Mouse (Mus musculus) cerebellum, adult 9-10 months (tissue): ENCODE measurements around the gene Psmd2.

ENCODE experiments used
- DNase-seq: peaks from one replicate; pipeline ENCODE4 v3.0.0; 2022

The Psmd2 gene

DNA sequence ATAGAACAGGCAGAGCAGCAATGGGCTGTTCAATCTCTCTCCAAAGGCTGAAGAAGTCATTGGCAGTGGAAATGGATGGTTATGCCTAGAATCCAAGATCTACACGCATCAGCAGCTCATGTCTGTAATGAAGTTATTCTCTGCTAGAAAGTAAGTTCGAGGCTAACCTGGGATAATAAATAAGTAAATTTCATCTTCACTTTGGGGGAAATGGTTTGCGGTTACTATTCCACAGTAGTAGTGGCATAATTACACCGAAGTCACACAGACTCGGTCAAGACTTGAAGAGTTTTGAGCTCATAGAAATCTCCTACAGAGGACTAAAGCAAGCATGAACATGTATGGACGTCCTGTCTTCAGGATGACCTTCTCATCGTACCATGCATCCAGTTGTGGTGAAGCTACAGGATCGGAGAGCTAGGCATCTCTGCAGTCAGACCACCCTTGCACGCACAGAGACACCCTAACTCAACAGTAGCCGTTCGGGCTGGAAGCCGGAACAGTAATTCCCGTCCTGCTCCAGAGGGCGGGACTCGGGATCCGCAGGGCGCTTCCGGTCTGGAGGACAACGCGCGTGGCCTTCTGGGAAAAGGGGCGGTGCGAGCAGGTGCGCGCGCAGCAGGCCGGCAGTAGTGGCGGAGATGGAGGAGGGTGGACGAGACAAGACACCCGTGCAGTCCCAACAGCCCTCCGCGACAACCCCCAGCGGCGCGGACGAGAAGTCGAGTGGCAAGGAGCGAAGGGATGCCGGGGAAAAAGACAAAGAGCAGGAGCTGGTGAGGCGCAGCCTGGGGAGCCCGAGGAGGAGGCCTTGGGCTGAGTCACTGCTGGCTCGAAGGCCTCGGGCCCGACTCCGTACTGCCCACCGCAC, at the start of gene Psmd2:
TSS of gene Psmd2 (plus strand) at position 577 of the 871 bp plus-strand sequence.
- peak; percentile 95 for DNase-seq

GRCm38 (mm10) chr16:20604705-20605104, 46.7 kb upstream of the Psmd2 start:
- no peak for DNase-seq

DNA sequence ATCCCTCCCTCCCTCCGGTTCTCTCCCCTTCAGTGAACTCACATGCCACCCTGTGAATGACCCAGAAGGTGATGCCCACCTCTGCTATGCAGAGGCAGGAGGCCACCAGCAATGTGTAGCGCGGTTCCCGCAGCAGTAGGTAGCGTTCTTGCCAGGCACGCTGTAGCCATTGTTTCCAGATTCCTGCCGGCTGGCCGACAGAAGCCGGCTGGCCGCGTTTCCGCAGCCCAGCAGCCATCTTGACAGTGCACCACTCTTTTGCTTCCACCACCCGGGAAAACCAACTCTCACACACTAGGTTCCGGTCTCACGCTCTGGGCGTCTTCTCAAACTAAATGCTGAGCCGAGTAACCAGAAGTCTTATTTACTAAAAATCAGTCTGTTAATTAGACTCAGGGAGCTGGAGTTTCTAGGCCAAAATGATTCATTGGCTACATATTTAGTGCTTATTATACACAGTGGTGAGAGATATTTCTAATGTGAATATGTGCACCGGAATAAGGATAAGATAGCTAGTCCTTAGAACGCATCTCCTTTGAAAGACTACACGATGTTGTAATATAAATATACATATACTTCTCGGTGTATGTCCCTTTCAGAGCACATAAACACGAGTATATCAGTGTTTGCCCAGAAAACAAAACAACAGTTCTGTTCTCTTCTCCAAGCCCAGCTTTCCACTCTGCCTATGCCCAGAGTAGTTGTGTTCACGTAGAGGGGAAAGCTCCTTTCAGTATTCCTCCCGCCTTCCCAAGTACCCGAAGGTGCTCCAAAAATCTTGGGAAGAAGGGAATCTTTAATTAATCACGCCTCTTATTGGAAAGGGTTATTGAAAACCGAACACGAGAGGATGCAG, 40.7 kb upstream of the Psmd2 start:
- DNase-seq = peak; percentile 78

- DNase-seq = peak; percentile 84
These were observed 39.9 kb upstream of the Psmd2 start, which contains the start of the genes Eef1akmt4, Gm49333 and Alg3 for GRCm38 (mm10) chr16:20611357-20612227. Eef1akmt4 (plus strand) TSS chr16:20611593. Gm49333 (plus strand) TSS chr16:20611610. Alg3 (minus strand) TSS chr16:20611735.

GRCm38 (mm10) chr16:20619541-20620398, 31.7 kb upstream of the Psmd2 start:
- DNase-seq = peak; percentile 51

DNA sequence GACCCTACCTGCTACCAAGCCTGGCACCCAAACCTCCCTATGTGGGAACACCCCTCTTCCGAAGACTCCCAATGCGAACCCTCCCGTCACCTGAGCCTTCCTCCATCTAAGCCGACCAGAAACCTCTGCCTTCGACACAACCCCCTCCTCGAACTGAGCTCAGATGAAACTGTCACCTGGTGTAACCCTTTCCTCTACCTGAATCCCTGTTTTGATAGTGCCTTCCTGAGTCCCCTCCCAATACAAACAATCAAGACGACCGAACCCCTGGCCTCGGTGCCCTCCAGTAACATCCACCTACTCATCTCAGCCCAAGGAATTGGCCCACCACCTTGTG, 31.1 kb upstream of the Psmd2 start:
- peak; percentile 74 for DNase-seq

GRCm38 (mm10) chr16:20620751-20621190, 30.7 kb upstream of the Psmd2 start:
- no peak for DNase-seq

- DNase-seq = peak; percentile 85
These were observed 30.1 kb upstream of the Psmd2 start, which contains the start of gene Camk2n2 for GRCm38 (mm10) chr16:20621191-20621990. Camk2n2 (minus strand) TSS chr16:20621287.

DNA sequence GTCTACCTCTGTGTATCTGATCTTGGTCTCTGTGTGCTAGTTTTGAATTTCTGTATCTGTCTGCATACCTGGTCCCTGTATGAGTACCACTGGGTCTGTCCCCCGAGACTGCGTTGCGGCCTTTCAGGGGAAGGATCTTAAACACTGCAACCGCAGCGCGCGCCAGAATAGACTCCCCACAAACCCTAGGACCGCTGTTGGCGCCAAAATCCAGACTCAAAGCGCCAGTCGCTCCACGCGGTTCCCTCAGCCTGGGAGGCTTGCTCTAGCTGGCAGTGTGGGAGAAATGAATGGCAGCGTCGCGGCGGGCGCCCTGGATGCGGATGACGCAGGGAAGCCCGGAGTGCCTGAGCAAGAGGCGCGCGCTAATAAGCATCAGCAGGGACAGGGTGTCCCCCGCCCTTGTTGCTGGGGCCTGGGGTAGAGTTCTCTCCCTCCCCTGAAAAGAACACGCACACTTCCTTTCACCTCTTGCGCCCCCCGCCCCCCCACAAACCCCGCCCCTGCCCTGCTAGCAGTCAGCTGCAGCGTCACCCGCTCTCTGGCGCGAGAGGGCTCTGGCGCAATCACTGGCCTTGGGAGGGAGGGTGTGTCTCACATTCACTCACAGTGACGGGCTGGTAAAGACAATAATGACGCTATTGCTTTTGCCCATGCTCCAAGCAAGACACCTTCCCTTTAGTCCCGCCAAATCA, 29.3 kb upstream of the Psmd2 start:
- DNase-seq = peak; percentile 86

DNA sequence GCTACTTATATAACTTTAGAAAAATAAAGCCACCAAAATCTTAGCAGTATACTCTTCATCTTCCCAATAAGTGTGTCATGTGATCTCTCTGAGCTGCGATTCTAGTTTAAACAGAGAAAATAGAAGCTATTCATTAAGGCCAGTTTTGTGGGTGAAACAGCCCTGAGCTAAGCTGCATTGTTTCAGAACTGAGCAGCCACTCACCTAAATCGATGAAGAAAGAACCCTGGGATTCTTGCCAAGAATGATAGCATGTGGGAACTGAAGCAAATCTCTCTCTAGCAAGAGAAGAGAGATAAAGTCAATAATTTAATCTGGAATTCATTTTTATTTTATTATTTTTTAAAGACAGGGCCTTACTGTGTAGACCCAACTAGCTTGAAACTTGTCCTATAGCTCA, 28.2 kb upstream of the Psmd2 start:
- peak; percentile 50 for DNase-seq

DNA sequence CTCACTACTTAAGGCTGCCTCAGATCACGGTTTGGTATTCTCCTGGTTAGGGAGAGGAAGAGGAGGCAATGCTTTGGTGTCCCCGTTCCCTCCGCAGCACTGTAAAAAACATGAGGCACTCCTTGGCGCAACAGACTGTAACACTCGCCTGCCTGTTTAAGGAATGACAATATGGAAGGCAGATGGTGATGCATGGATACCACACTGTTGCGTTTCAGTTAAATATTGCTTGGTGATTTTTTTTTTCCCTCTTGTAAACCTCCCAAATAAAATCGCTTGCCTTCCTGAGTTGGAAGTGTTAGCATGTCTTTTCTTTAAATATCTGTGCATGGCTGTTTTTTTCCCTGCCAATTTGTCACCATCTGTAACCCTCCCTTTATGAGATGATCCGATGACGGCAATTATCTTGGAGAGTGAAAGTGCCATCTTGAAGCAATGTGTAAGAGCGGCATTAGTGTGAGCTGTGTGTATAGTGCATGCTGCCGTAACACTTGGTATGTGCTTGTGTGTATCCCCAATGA, 22.5 kb upstream of the Psmd2 start:
- no peak for DNase-seq

DNA sequence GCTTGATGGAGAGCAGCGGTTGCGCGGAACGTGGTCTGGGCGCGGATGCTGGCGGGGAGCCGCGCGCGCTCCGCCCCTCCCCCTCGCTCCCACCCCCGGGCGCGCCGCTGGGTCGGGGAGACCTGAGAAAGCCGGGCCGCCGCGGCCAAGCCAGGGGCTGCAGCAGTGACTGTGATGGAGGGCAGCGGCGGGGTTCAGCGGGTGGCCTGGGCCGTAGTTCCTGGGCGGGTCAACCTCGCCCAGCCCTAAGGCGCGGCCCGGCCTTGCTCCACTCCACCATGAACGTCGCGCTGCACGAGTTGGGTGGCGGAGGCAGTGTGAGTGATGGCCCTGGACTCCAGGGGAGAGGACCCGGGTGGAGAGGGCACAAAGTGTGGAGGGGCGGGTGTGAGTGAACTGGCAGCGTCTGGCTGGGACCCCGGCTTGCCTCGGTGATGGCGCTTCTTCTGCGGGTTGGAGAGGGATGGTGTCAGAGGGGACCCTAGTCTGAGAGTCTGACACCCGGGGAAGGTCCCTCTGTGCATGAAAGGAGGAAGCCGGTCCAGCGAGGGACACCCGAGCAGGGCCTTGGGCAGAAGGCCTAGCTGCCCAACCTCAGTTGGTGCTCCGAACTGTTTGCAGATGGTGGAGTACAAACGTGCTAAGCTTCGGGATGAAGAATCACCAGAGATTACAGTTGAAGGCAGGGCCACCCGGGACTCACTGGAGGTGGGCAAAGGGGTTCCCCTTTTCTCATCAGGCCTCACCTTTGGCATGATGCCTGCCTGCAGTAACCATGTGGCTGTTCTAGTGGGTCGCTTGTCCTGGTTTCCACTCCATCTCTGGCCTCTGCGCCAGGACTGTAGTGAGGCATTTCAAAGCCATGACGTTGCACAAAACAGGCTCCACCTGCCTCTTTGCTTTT, 21.5 kb upstream of the Psmd2 start, which contains the start of gene Ece2:
TSS of gene Ece2 (plus strand) at position 98 of the 904 bp plus-strand sequence.
- peak; percentile 67 for DNase-seq

- DNase-seq = no peak
These were observed 14.0 kb upstream of the Psmd2 start for GRCm38 (mm10) chr16:20637410-20637809.

GRCm38 (mm10) chr16:20638367-20638766, 13.1 kb upstream of the Psmd2 start:
- no peak for DNase-seq

DNA sequence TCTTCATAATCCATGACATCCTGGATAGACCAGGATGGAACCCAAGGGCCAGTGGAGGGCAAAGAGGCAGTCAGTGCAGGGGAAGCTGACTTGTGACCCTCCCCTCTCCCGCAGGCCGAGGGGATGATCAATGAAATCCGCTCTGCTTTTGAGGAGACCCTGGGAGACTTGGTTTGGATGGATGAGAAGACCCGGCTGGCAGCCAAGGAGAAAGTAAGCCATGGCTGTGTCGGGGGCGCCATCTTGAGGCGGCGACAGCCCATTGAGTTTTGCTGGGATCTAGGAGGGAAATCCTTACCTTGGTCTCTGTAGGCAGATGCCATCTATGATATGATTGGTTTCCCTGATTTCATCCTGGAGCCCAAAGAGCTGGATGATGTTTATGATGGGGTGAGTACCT, 9.3 kb upstream of the Psmd2 start:
- peak; percentile 77 for DNase-seq

GRCm38 (mm10) chr16:20643911-20644310, 7.5 kb upstream of the Psmd2 start:
- no peak for DNase-seq

DNA sequence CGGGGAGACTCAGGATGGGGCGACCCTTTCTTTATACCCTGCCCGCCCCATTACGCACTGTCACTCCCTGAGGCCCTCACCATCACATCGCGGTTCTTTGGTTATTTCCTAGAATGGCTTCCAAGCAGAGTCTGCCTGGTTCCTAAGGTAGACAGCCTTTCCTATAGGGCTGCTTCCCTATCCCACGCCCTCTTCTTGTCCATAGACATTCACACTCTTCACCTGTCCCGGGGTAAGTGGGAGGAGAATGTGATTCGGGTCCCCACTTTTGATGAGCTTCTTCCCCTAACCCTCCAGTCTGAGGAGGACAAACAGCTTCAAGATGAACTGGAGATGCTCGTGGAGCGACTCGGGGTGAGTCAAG, 477 bp downstream of the Psmd2 start:
- no peak for DNase-seq

- no peak for DNase-seq
These were observed 1.9 kb downstream of the Psmd2 start for GRCm38 (mm10) chr16:20653315-20653714.

GRCm38 (mm10) chr16:20657661-20658060, 6.2 kb downstream of the Psmd2 start:
- no peak for DNase-seq
